Mouse (Mus musculus): ENCODE data around the gene B4galnt2. TPM values are rescaled to one million over a fixed set of nuclear protein-coding genes. Genes with fewer than 3 reads are reported as not detected.

Gene B4galnt2
- polyA plus RNA-seq, 1 experiment = not detected

DNA sequence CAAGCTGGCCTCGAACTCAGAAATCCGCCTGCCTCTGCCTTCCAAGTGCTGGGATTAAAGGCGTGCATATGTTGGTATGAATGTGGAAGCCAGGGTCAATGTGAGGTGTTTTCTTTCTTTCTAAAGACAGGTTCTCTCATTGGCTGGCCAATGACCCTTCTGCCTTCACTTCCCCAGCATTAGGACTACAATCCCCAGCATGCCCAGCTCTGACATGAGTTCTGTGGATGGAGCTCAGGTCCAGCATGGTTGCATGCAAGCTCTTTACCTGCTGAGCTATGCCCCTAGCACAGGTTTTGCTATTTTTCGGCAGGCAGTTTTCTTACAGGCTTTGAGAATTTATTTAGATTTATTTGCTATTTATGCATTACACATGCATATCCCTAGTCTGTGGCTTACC, 57.4 kb downstream of the B4galnt2 start:
- H3K79me3 ChIP-seq (ENCODE audit: low read depth) = no peaks in the 10 kb centered on the region
- no peak for TF ChIP-seq CEBPB (IDR thresholded peaks at IDR 0.05; ENCODE audit: low read depth)
- no peak for TF ChIP-seq MYOD1 (IDR thresholded peaks at IDR 0.05; ENCODE audit: control insufficient read depth, insufficient read length, low read depth)
- TF ChIP-seq FOSL1 (IDR thresholded peaks at IDR 0.05; ENCODE audit: insufficient read depth, low read length, poor library complexity, severe bottlenecking) = no peak
- no peak for TF ChIP-seq MYOG (IDR thresholded peaks at IDR 0.05; ENCODE audit: control insufficient read depth, extremely low read depth, insufficient read length)
- TF ChIP-seq MAX (IDR thresholded peaks at IDR 0.05) = no peak
- TF ChIP-seq CTCF (IDR thresholded peaks at IDR 0.05; ENCODE audit: control insufficient read depth, insufficient read depth, insufficient read length) = no peak
- no peak for TF ChIP-seq USF1 (IDR thresholded peaks at IDR 0.05; ENCODE audit: low read depth)
- no peaks in the 10 kb centered on the region for H3K27me3 ChIP-seq (ENCODE audit: control insufficient read depth, insufficient read depth, insufficient read length)
- H3K4me3 ChIP-seq (ENCODE audit: insufficient read depth, poor library complexity, severe bottlenecking) = no peak overlapping the region
- no peaks in the 10 kb centered on the region for H3K79me2 ChIP-seq (ENCODE audit: control insufficient read depth, insufficient read depth)
- H3ac ChIP-seq (ENCODE audit: control insufficient read depth, insufficient read length, low read depth) = no peak overlapping the region
- no peaks in the 10 kb centered on the region for H3K36me3 ChIP-seq (ENCODE audit: control insufficient read depth, insufficient read depth)

DNA sequence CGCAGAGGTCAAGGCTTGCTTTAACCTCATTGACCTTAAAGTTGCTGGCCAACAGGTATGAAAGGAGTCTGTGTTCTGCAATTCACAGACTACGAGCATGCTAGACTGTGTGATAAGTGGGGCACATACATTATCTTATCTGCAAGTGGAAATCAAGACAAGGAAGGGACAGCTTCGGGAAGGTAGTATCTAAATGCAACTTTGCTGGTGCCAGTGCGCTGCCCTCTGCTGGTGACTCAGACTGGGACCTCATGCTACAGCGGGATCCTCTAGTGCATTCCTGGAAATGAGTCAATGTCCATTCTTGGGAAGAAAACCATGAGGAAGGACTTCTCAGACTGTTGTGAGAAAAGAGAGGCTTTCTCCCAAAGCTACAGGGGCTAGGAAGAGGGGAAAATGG, 61.0 kb downstream of the B4galnt2 start:
- Histone ChIP-seq H3ac (ENCODE audit: control insufficient read depth, insufficient read length, low read depth) (no peak overlapping the region), H3K79me2 (ENCODE audit: control insufficient read depth, insufficient read depth) (no peaks in the 10 kb centered on the region), H3K36me3 (ENCODE audit: control insufficient read depth, insufficient read depth) (no peaks in the 10 kb centered on the region), H3K4me3 (ENCODE audit: insufficient read depth, poor library complexity, severe bottlenecking) (no peak overlapping the region), H3K27me3 (ENCODE audit: control insufficient read depth, insufficient read depth, insufficient read length) (peaks cover 7% of the 10 kb centered on the region), H3K79me3 (ENCODE audit: low read depth) (no peaks in the 10 kb centered on the region)
- no peak for TF ChIP-seq MYOD1 (IDR thresholded peaks at IDR 0.05; ENCODE audit: control insufficient read depth, insufficient read length, low read depth)
- no peak for TF ChIP-seq USF1 (IDR thresholded peaks at IDR 0.05; ENCODE audit: low read depth)
- no peak for TF ChIP-seq MAX (IDR thresholded peaks at IDR 0.05)
- no peak for TF ChIP-seq CEBPB (IDR thresholded peaks at IDR 0.05; ENCODE audit: low read depth)
- TF ChIP-seq FOSL1 (IDR thresholded peaks at IDR 0.05; ENCODE audit: insufficient read depth, low read length, poor library complexity, severe bottlenecking) = no peak
- TF ChIP-seq MYOG (IDR thresholded peaks at IDR 0.05; ENCODE audit: control insufficient read depth, extremely low read depth, insufficient read length) = no peak
- no peak for TF ChIP-seq CTCF (IDR thresholded peaks at IDR 0.05; ENCODE audit: control insufficient read depth, insufficient read depth, insufficient read length)

DNA sequence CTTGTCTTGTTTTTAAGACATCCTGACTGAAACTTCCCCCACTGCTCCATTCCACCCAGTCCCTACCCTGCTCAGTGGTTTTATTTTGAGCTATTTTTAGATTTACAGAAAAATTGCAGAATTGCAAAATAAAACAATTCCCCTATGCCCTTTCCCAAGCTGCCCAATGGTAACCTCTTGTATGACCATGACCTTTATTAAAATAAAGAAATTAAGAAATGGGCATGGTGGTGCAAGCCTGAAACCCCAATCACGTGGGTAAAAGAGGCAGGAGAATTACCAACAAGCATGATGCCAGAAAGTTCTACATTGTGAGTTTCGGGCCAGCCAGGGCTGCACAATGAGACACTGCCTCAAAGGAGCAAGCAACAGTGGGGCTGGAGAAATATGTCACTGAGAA, 63.8 kb downstream of the B4galnt2 start:
- Histone ChIP-seq H3K4me3 (ENCODE audit: insufficient read depth, poor library complexity, severe bottlenecking) (no peak overlapping the region), H3K79me3 (ENCODE audit: low read depth) (no peaks in the 10 kb centered on the region), H3K79me2 (ENCODE audit: control insufficient read depth, insufficient read depth) (no peaks in the 10 kb centered on the region), H3K27me3 (ENCODE audit: control insufficient read depth, insufficient read depth, insufficient read length) (peaks cover 7% of the 10 kb centered on the region), H3ac (ENCODE audit: control insufficient read depth, insufficient read length, low read depth) (no peak overlapping the region), H3K36me3 (ENCODE audit: control insufficient read depth, insufficient read depth) (no peaks in the 10 kb centered on the region)
- no peak for TF ChIP-seq CTCF (IDR thresholded peaks at IDR 0.05; ENCODE audit: control insufficient read depth, insufficient read depth, insufficient read length)
- TF ChIP-seq MYOD1 (IDR thresholded peaks at IDR 0.05; ENCODE audit: control insufficient read depth, insufficient read length, low read depth) = no peak
- TF ChIP-seq FOSL1 (IDR thresholded peaks at IDR 0.05; ENCODE audit: insufficient read depth, low read length, poor library complexity, severe bottlenecking) = no peak
- TF ChIP-seq CEBPB (IDR thresholded peaks at IDR 0.05; ENCODE audit: low read depth) = no peak
- no peak for TF ChIP-seq USF1 (IDR thresholded peaks at IDR 0.05; ENCODE audit: low read depth)
- no peak for TF ChIP-seq MYOG (IDR thresholded peaks at IDR 0.05; ENCODE audit: control insufficient read depth, extremely low read depth, insufficient read length)
- TF ChIP-seq MAX (IDR thresholded peaks at IDR 0.05) = no peak

DNA sequence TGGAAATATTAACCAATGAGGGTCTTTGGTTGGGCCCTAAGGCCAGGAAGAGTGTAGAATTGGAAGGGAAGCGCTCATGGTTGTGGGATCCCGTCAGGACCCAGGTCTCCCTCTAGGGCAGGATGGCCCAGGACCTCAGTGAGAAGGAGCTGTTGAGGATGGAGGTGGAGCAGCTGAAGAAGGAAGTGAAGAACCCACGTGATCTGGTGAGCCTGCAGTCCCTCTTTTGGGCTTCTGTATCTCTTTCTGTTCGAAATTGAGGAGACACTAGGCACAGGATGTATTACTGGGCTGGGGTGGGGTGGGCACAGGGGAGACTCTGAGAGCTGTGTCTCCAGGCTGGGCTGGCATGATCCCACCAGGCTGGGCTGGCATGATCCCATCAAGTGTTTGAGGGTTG, 69.8 kb downstream of the B4galnt2 start:
- TF ChIP-seq MYOG (IDR thresholded peaks at IDR 0.05; ENCODE audit: control insufficient read depth, extremely low read depth, insufficient read length) = no peak
- no peak for TF ChIP-seq USF1 (IDR thresholded peaks at IDR 0.05; ENCODE audit: low read depth)
- TF ChIP-seq FOSL1 (IDR thresholded peaks at IDR 0.05; ENCODE audit: insufficient read depth, low read length, poor library complexity, severe bottlenecking) = no peak
- no peak for TF ChIP-seq CEBPB (IDR thresholded peaks at IDR 0.05; ENCODE audit: low read depth)
- TF ChIP-seq MAX (IDR thresholded peaks at IDR 0.05) = no peak
- Histone ChIP-seq H3K79me2 (ENCODE audit: control insufficient read depth, insufficient read depth) (no peaks in the 10 kb centered on the region), H3K79me3 (ENCODE audit: low read depth) (no peaks in the 10 kb centered on the region), H3ac (ENCODE audit: control insufficient read depth, insufficient read length, low read depth) (no peak overlapping the region), H3K4me3 (ENCODE audit: insufficient read depth, poor library complexity, severe bottlenecking) (no peak overlapping the region), H3K27me3 (ENCODE audit: control insufficient read depth, insufficient read depth, insufficient read length) (peaks cover 3% of the 10 kb centered on the region), H3K36me3 (ENCODE audit: control insufficient read depth, insufficient read depth) (no peaks in the 10 kb centered on the region)

DNA sequence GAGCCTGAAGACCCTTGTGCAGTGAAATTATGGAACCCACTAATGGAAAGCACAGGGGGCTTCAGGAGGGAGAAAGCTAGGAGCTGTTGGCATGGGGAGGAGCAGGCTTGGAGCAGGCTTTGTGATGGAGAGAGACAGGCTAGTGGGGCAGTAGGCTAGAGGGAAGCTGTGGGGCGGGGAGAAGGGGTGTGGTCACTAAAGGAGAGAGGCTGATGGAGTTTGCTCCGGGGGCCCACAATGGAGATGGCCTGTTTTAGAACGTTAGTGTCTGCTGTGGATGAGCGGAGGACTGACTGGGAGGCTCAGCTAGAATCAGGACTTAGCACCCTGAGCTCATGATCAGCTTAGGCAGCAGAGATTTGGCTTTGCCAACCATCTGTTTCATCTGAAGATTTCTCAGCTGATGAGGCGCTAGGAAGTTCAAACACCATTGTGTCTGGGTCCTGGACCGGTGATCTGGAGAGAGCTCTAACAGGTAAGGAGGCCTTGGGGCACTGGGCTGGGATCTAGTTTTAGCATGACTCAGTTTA, 71.2 kb downstream of the B4galnt2 start:
- Histone ChIP-seq H3K27me3 (ENCODE audit: control insufficient read depth, insufficient read depth, insufficient read length) (no peaks in the 10 kb centered on the region), H3K79me2 (ENCODE audit: control insufficient read depth, insufficient read depth) (no peaks in the 10 kb centered on the region), H3ac (ENCODE audit: control insufficient read depth, insufficient read length, low read depth) (no peak overlapping the region), H3K4me3 (ENCODE audit: insufficient read depth, poor library complexity, severe bottlenecking) (no peak overlapping the region), H3K79me3 (ENCODE audit: low read depth) (no peaks in the 10 kb centered on the region), H3K36me3 (ENCODE audit: control insufficient read depth, insufficient read depth) (no peaks in the 10 kb centered on the region)
- TF ChIP-seq MAX (IDR thresholded peaks at IDR 0.05) (no peak), USF1 (IDR thresholded peaks at IDR 0.05; ENCODE audit: low read depth) (no peak), MYOD1 (IDR thresholded peaks at IDR 0.05; ENCODE audit: control insufficient read depth, insufficient read length, low read depth) (no peak), CEBPB (IDR thresholded peaks at IDR 0.05; ENCODE audit: low read depth) (no peak), FOSL1 (IDR thresholded peaks at IDR 0.05; ENCODE audit: insufficient read depth, low read length, poor library complexity, severe bottlenecking) (no peak), MYOG (IDR thresholded peaks at IDR 0.05; ENCODE audit: control insufficient read depth, extremely low read depth, insufficient read length) (no peak), CTCF (IDR thresholded peaks at IDR 0.05; ENCODE audit: control insufficient read depth, insufficient read depth, insufficient read length) (no peak)

DNA sequence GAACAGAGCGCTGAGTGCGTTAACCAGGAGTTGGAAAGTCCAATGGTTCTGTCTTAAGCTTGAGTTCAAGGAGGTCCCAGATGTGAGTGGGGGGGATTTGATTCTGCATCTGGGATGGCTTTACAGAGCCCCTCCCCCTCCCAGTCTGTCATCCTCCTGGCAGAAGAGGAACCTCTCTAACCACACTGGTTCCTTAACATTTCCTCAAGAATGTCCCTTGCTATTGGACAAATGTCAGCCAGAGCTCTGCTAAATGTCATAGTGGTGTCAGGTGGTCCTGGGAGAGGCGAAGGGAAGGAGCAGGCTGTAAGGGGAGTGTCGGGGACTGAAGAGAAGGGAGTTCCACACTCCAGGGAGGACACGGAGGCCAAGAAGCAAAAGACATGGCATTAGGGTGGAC, 71.7 kb downstream of the B4galnt2 start:
- Histone ChIP-seq H3ac (ENCODE audit: control insufficient read depth, insufficient read length, low read depth) (no peak overlapping the region), H3K36me3 (ENCODE audit: control insufficient read depth, insufficient read depth) (no peaks in the 10 kb centered on the region), H3K79me2 (ENCODE audit: control insufficient read depth, insufficient read depth) (no peaks in the 10 kb centered on the region), H3K27me3 (ENCODE audit: control insufficient read depth, insufficient read depth, insufficient read length) (no peaks in the 10 kb centered on the region), H3K4me3 (ENCODE audit: insufficient read depth, poor library complexity, severe bottlenecking) (no peak overlapping the region), H3K79me3 (ENCODE audit: low read depth) (no peaks in the 10 kb centered on the region)
- TF ChIP-seq USF1 (IDR thresholded peaks at IDR 0.05; ENCODE audit: low read depth) (no peak), CTCF (IDR thresholded peaks at IDR 0.05; ENCODE audit: control insufficient read depth, insufficient read depth, insufficient read length) (no peak), MYOG (IDR thresholded peaks at IDR 0.05; ENCODE audit: control insufficient read depth, extremely low read depth, insufficient read length) (no peak), MYOD1 (IDR thresholded peaks at IDR 0.05; ENCODE audit: control insufficient read depth, insufficient read length, low read depth) (no peak), MAX (IDR thresholded peaks at IDR 0.05) (no peak), FOSL1 (IDR thresholded peaks at IDR 0.05; ENCODE audit: insufficient read depth, low read length, poor library complexity, severe bottlenecking) (no peak), CEBPB (IDR thresholded peaks at IDR 0.05; ENCODE audit: low read depth) (no peak)
